Mouse (Mus musculus) MEL (cell line): Measurements from ENCODE around the gene Arid3c.

ENCODE experiments used
- CTCF ChIP-seq, 3 experiments: IDR thresholded peaks in 2 of 3; conservative IDR thresholded peaks in 1 of 3; 2 replicates each; pipeline ENCODE4 v1.5.1; 2011 to 2012; ENCODE audit warnings: low read length in 3 of 3, low read depth in 2 of 3, mild to moderate bottlenecking in 2 of 3, improper control_type of control experiment in 1 of 3, inconsistent platforms in 1 of 3, mixed read lengths in 1 of 3, moderate library complexity in 1 of 3; ENCODE audit not compliant: control insufficient read depth in 1 of 3, insufficient read depth in 1 of 3, poor library complexity in 1 of 3, severe bottlenecking in 1 of 3
- EP300 ChIP-seq, 2 experiments: IDR thresholded peaks; 2 replicates each; pipeline ENCODE4 v1.6.1; 2011; ENCODE audit warnings: improper control_type of control experiment in 2 of 2, low read length in 2 of 2, low read depth in 1 of 2, mild to moderate bottlenecking in 1 of 2
- MAFK ChIP-seq: IDR thresholded peaks from 2 replicates; pipeline ENCODE4 v1.6.1; 2011; ENCODE audit warnings: low read depth, mild to moderate bottlenecking, low read length, improper control_type of control experiment, borderline replicate concordance
- MEF2A ChIP-seq: IDR thresholded peaks from 2 replicates; pipeline ENCODE4 v1.6.1; 2014; ENCODE audit warnings: low read depth, mild to moderate bottlenecking, inconsistent platforms, low read length, improper control_type of control experiment; ENCODE audit not compliant: poor library complexity, insufficient replicate concordance, severe bottlenecking; ENCODE audit errors: extremely low read depth
- MYC ChIP-seq: IDR thresholded peaks from 2 replicates; pipeline ENCODE4 v1.6.1; 2011; ENCODE audit warnings: low read depth, mild to moderate bottlenecking, low read length, improper control_type of control experiment, moderate library complexity
- POLR2A ChIP-seq, 2 experiments: IDR thresholded peaks; 2 replicates each; pipeline ENCODE4 v1.6.1; 2011 to 2012; ENCODE audit warnings: low read length in 2 of 2, mild to moderate bottlenecking in 2 of 2, control low read depth in 1 of 2, improper control_type of control experiment in 1 of 2, low read depth in 1 of 2, moderate library complexity in 1 of 2; ENCODE audit not compliant: control insufficient read depth in 1 of 2, insufficient read depth in 1 of 2, poor library complexity in 1 of 2
- SIN3A ChIP-seq: IDR thresholded peaks from 2 replicates; pipeline ENCODE4 v1.6.1; 2012; ENCODE audit warnings: low read length, improper control_type of control experiment, inconsistent platforms
- TBP ChIP-seq: IDR thresholded peaks from 2 replicates; pipeline ENCODE4 v1.8.0; 2011; ENCODE audit warnings: low read depth, low read length, improper control_type of control experiment
- USF1 ChIP-seq: IDR thresholded peaks from 2 replicates; pipeline ENCODE4 v1.6.1; 2014; ENCODE audit warnings: low read depth, mild to moderate bottlenecking, inconsistent platforms, low read length, improper control_type of control experiment, moderate library complexity
- ZC3H11A ChIP-seq: IDR thresholded peaks from 2 replicates; pipeline ENCODE4 v1.6.1; 2012; ENCODE audit warnings: low read depth, mild to moderate bottlenecking, inconsistent platforms, low read length, improper control_type of control experiment
- ZMIZ1 ChIP-seq: IDR thresholded peaks from 2 replicates; pipeline ENCODE4 v1.6.1; 2012; ENCODE audit warnings: low read depth, mild to moderate bottlenecking, inconsistent platforms, low read length, improper control_type of control experiment, moderate library complexity

- TF ChIP-seq USF1 (no peak), CTCF (IDR thresholded peaks at IDR 0.05 in 2 of 3, conservative IDR thresholded peaks at IDR 0.05 in 1 of 3; ENCODE audit: control insufficient read depth in 1 of 3, insufficient read depth in 1 of 3, low read depth in 2 of 3, low read length in 3 of 3, poor library complexity in 1 of 3, severe bottlenecking in 1 of 3) (peak in 1 of 3 experiments; percentile 27; a peak in 2 of 6 replicates), TBP (no peak), MAFK (no peak), POLR2A (IDR thresholded peaks at IDR 0.05; ENCODE audit: control insufficient read depth in 1 of 2, insufficient read depth in 1 of 2, low read depth in 1 of 2, low read length in 2 of 2, poor library complexity in 1 of 2) (peak in 1 of 2 experiments; percentile 60; a peak in 2 of 4 replicates), ZC3H11A (no peak), SIN3A (peak; percentile 83; the same call in 1 of the 2 replicates), EP300 (IDR thresholded peaks at IDR 0.05; ENCODE audit: low read depth in 1 of 2, low read length in 2 of 2) (no peak), MYC (no peak), ZMIZ1 (peak; percentile 71), MEF2A (no peak)
These were observed 29.4 kb upstream of the Arid3c start for GRCm38 (mm10) chr4:41760288-41760721.
